Mouse (Mus musculus) ES-E14 (cell line): Measurements from ENCODE around the gene Capza1.

Experiments used
- CHD2 ChIP-seq: IDR thresholded peaks from 2 replicates; pipeline ENCODE4 v1.6.1; 2014; ENCODE audit warnings: mild to moderate bottlenecking, low read depth, low read length, inconsistent platforms
- HCFC1 ChIP-seq: IDR thresholded peaks from 2 replicates; pipeline ENCODE4 v1.6.1; 2012; ENCODE audit warnings: low read length, inconsistent platforms, borderline replicate concordance; ENCODE audit not compliant: insufficient read depth
- MAFK ChIP-seq: IDR thresholded peaks from 2 replicates; pipeline ENCODE4 v1.6.1; 2014; ENCODE audit warnings: mild to moderate bottlenecking, low read depth, low read length, inconsistent platforms; ENCODE audit not compliant: insufficient read depth
- ZC3H11A ChIP-seq: IDR thresholded peaks from 2 replicates; pipeline ENCODE4 v1.6.1; 2012; ENCODE audit warnings: low read depth, mild to moderate bottlenecking, inconsistent platforms, low read length, borderline replicate concordance
- ZNF384 ChIP-seq: IDR thresholded peaks from 2 replicates; pipeline ENCODE4 v1.6.1; 2012; ENCODE audit warnings: low read depth, low read length, inconsistent platforms

GRCm38 (mm10) chr3:104822413-104822812 lies 41.9 kb downstream of the Capza1 start:
- no peak for TF ChIP-seq HCFC1
- TF ChIP-seq MAFK: no peak
- no peak for TF ChIP-seq CHD2
- TF ChIP-seq ZNF384: no peak
- TF ChIP-seq ZC3H11A: no peak
